Mouse (Mus musculus) embryonic facial prominence, embryonic 12.5 days (tissue): ENCODE results near the gene Arl8a. TPM values are rescaled to one million over a fixed set of nuclear protein-coding genes. Genes with fewer than 3 reads are reported as not detected.
A peak's percentile ranks its signal among the peaks of the same experiment; 100 is the strongest.

Experiments
- ATAC-seq: fragments of 200-750 bp; cut with Nextera tagmentation; 2 replicates; pipeline ENCODE4 v1.8.0; 2017; ENCODE audit not compliant: insufficient number of reproducible peaks, insufficient read depth, low FRiP score, low TSS enrichment
- H3K27ac ChIP-seq: fragments of 300-500 bp; sonication (generic); 2 replicates; pipeline ENCODE4 v1.5.1; 2016; ENCODE audit warnings: mild to moderate bottlenecking
- H3K27me3 ChIP-seq: fragments of 300-500 bp; sonication (generic); 2 replicates; pipeline ENCODE4 v1.6.1; 2016; ENCODE audit warnings: mild to moderate bottlenecking, moderate library complexity
- H3K36me3 ChIP-seq: fragments of 300-500 bp; sonication (generic); 2 replicates; pipeline ENCODE4 v1.6.1; 2016; ENCODE audit warnings: mild to moderate bottlenecking
- H3K4me1 ChIP-seq: fragments of 300-500 bp; sonication (generic); 2 replicates; pipeline ENCODE4 v1.6.1; 2016
- H3K4me2 ChIP-seq: fragments of 300-500 bp; sonication (generic); replicated peaks from 2 replicates; pipeline ENCODE4 v1.6.1; 2016; ENCODE audit warnings: mild to moderate bottlenecking, moderate library complexity
- H3K4me3 ChIP-seq: fragments of 300-500 bp; sonication (generic); 2 replicates; pipeline ENCODE4 v1.5.1; 2016; ENCODE audit warnings: mild to moderate bottlenecking
- H3K9ac ChIP-seq: fragments of 300-500 bp; sonication (generic); 2 replicates; pipeline ENCODE4 v1.6.1; 2016; ENCODE audit warnings: mild to moderate bottlenecking, moderate library complexity
- H3K9me3 ChIP-seq: fragments of 300-500 bp; sonication (generic); 2 replicates; pipeline ENCODE4 v1.6.1; 2016; ENCODE audit warnings: mild to moderate bottlenecking, moderate library complexity
- WGBS: fragments of 180-500 bp; shearing (Covaris S2); methylation state at CpG from one replicate; pipeline ENCODE4 v1.1.7; 2016; 5-methylcytosine and 5-hydroxymethylcytosine counted together
- polyA plus RNA-seq: library from polyadenylated mRNA; unstranded; fragments of >200 nt; fragmentation: Nextera tagmentation; extraction: Ambion mirVana; gene quantifications from 2 replicates; pipeline ENCODE4 v1.2.1, GENCODE M21; 2016

The Arl8a gene
- polyA plus RNA-seq, 1 experiment from 2014 or later: 81.2 TPM

- Histone ChIP-seq H3K9ac (no peak overlapping the region), H3K9me3 (no peaks in the 10 kb centered on the region), H3K4me1 (peaks cover 15% of the 10 kb centered on the region; the same call in 1 of the 2 replicates), H3K36me3 (no peaks in the 10 kb centered on the region), H3K4me3 (no peak overlapping the region), H3K4me2 (no peak overlapping the region), H3K27me3 (no peaks in the 10 kb centered on the region), H3K27ac (no peak overlapping the region)
- ATAC-seq: no peak
- 85% methylated on average over 8 of the region's 8 CpGs for WGBS
These were observed 11.4 kb upstream of the Arl8a start for GRCm38 (mm10) chr1:135135111-135135787.

GRCm38 (mm10) chr1:135136500-135136899 is 10.1 kb upstream of the Arl8a start:
- Histone ChIP-seq H3K4me2 (no peak overlapping the region), H3K9me3 (no peaks in the 10 kb centered on the region), H3K27me3 (no peaks in the 10 kb centered on the region), H3K9ac (no peak overlapping the region), H3K4me1 (peaks cover 8% of the 10 kb centered on the region; the same call in 1 of the 2 replicates), H3K27ac (no peak overlapping the region), H3K36me3 (no peaks in the 10 kb centered on the region), H3K4me3 (no peak overlapping the region)
- WGBS: 17% methylated on average over 1 of the region's 1 CpGs
- ATAC-seq: no peak

DNA sequence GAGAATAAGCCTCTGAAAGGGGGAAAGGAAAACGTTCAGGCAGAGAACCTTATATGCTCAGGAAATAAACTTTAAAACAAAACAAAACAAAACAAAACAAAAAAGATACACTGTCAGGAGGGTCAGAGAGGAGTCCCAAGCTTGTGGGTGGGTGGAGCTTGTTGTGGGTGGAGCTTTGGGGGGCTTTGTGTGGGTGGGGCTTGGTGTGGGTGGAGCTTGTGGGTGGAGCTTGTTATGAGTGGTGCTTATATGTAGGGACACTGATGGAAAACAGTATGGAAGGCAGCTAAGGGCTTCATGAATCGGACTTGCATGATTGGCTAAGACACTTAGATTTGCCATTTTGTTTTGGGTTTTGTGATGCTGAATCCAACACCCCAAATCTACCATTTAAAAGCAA is 6.7 kb upstream of the Arl8a start:
- Histone ChIP-seq H3K9ac (no peak overlapping the region), H3K9me3 (no peaks in the 10 kb centered on the region), H3K27ac (no peak overlapping the region), H3K27me3 (peaks cover 8% of the 10 kb centered on the region; the same call in 1 of the 2 replicates), H3K4me3 (no peak overlapping the region), H3K36me3 (no peaks in the 10 kb centered on the region), H3K4me2 (no peak overlapping the region), H3K4me1 (no peaks in the 10 kb centered on the region)
- WGBS: 66% methylated on average over 2 of the region's 2 CpGs
- ATAC-seq: no peak

- no peak overlapping the region for H3K9ac ChIP-seq
- no peak overlapping the region for H3K4me2 ChIP-seq
- H3K4me1 ChIP-seq: peaks cover 8% of the 10 kb centered on the region
- H3K36me3 ChIP-seq: no peaks in the 10 kb centered on the region
- no peaks in the 10 kb centered on the region for H3K9me3 ChIP-seq
- no peak overlapping the region for H3K4me3 ChIP-seq
- WGBS: 65% methylated on average over 2 of the region's 2 CpGs
- no peak for ATAC-seq
- peaks cover 8% of the 10 kb centered on the region; the same call in 1 of the 2 replicates for H3K27me3 ChIP-seq
- H3K27ac ChIP-seq: no peak overlapping the region
These were observed 4.2 kb upstream of the Arl8a start for GRCm38 (mm10) chr1:135142452-135142851.

DNA sequence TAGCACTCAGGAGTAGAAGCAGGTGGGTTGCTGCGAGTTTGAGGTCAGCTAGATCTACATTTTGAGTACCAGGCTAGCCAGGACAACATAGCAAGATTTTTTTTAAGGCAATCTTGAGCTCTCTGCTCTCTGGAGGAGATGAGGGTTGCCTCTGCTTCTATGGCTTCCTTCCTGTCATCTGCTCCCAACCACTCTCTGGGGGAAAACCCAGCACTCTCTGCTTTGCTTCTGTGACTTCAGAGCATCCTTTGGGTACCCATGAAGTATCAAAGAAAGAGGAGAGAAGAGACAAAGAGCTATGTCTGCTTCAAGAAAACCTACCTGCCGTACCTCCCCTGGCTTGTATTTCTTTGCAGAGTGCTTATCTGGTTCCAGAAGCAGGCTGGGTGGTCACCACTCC is 2.7 kb upstream of the Arl8a start:
- no peak overlapping the region for H3K27ac ChIP-seq
- H3K4me2 ChIP-seq: no peak overlapping the region
- no peak overlapping the region for H3K9ac ChIP-seq
- 86% methylated on average over 2 of the region's 2 CpGs for WGBS
- H3K27me3 ChIP-seq: peaks cover 8% of the 10 kb centered on the region; the same call in 1 of the 2 replicates
- ATAC-seq: no peak
- no peak overlapping the region for H3K4me3 ChIP-seq
- peaks cover 20% of the 10 kb centered on the region for H3K4me1 ChIP-seq
- no peaks in the 10 kb centered on the region for H3K36me3 ChIP-seq
- H3K9me3 ChIP-seq: no peaks in the 10 kb centered on the region

DNA sequence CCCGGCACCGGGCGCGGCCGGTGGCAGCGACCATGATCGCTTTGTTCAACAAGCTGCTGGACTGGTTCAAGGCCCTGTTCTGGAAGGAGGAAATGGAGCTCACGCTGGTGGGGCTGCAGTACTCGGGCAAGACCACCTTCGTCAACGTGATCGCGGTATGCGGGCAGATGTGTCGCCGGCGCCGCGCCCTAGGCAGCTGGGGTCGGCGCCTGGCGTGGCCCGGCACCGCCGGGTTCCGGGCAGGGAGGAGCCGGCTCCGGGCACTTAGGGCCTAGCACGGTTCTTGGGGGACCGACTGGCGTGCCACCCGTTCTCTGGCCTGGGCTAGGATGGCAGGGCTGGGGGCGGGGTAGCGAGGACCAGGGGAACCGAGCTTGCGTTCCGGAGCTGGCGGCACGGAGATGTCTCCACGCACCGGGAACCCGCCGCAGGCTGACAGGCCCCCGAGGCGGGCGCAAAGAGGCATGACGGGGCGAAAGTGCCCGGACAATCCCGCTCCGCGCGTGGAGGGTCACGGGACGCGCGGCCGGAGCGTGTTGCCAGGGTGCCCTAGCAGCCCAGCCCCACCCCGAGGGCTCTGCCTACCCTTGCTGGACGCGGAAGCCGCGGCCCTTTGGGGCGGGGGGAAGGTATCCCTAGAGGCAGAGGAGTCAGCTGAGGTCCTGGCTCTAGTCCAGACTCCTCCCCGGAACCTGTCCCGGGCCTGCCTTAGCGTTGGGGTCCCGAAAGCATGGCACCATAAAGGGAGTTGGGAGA is 500 bp downstream of the Arl8a start:
- Histone ChIP-seq H3K4me2 (peak overlapping the region; percentile 85), H3K9ac (peak overlapping the region; percentile 96), H3K4me1 (peaks cover 22% of the 10 kb centered on the region), H3K27me3 (peaks cover 5% of the 10 kb centered on the region; the same call in 1 of the 2 replicates), H3K4me3 (peak overlapping the region; percentile 97), H3K27ac (peak overlapping the region; percentile 92), H3K9me3 (no peaks in the 10 kb centered on the region), H3K36me3 (0 out of 2 replicates have a peak, but pooled peaks cover under 1% of the 10 kb centered on the region)
- WGBS: under 1% methylated on average over 69 of the region's 69 CpGs
- peak; percentile 55 for ATAC-seq

- peak; percentile 7; the same call in 1 of the 2 replicates for ATAC-seq
- Histone ChIP-seq H3K27ac (peak overlapping the region; percentile 92), H3K4me3 (peak overlapping the region; percentile 97), H3K36me3 (0 out of 2 replicates have a peak, but pooled peaks cover 6% of the 10 kb centered on the region), H3K4me1 (peaks cover 26% of the 10 kb centered on the region), H3K9ac (peak overlapping the region; percentile 96), H3K27me3 (peaks cover 5% of the 10 kb centered on the region; the same call in 1 of the 2 replicates), H3K9me3 (no peaks in the 10 kb centered on the region), H3K4me2 (peak overlapping the region; percentile 85)
- WGBS: under 1% methylated on average over 7 of the region's 7 CpGs
These were observed 1.1 kb downstream of the Arl8a start for GRCm38 (mm10) chr1:135147702-135148058.

DNA sequence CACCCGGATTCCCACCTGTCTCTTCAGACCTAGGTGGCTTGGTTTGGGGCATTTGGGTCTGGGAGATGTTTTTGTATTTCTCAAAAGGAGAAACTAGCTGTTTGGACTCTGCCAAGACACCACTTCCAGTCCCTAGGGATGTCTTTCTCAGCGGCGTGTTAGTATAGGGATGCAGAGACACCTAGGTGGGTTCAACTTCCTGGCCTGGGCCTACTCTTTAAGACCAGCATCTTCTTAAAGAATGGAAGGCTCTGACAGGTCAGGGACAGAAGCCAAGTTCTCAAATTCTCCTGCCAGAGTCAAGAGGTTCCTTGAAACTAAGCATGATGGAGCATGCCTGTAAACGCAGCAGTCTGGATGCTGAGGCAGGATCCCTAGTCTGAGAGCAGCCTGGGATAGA is 1.9 kb downstream of the Arl8a start:
- H3K36me3 ChIP-seq: 0 out of 2 replicates have a peak, but pooled peaks cover 7% of the 10 kb centered on the region
- H3K27ac ChIP-seq: no peak overlapping the region
- WGBS: 67% methylated on average over 4 of the region's 4 CpGs
- H3K4me2 ChIP-seq: peak overlapping the region; percentile 85
- H3K27me3 ChIP-seq: no peaks in the 10 kb centered on the region
- H3K9me3 ChIP-seq: no peaks in the 10 kb centered on the region
- H3K4me3 ChIP-seq: peak overlapping the region; percentile 97
- peak overlapping the region; percentile 96; the same call in 1 of the 2 replicates for H3K9ac ChIP-seq
- no peak for ATAC-seq
- H3K4me1 ChIP-seq: peaks cover 26% of the 10 kb centered on the region

- Histone ChIP-seq H3K9me3 (no peaks in the 10 kb centered on the region), H3K27me3 (no peaks in the 10 kb centered on the region), H3K4me3 (no peak overlapping the region), H3K4me2 (peak overlapping the region; percentile 85; the same call in 1 of the 2 replicates), H3K36me3 (0 out of 2 replicates have a peak, but pooled peaks cover 7% of the 10 kb centered on the region), H3K27ac (0 out of 2 replicates have a peak overlapping the region, but pooled peaks have one; percentile 18), H3K4me1 (peaks cover 29% of the 10 kb centered on the region), H3K9ac (no peak overlapping the region)
- ATAC-seq: no peak
- 68% methylated on average over 5 of the region's 5 CpGs for WGBS
These were observed 2.4 kb downstream of the Arl8a start for GRCm38 (mm10) chr1:135148996-135149395.

- Histone ChIP-seq H3K36me3 (peaks cover 29% of the 10 kb centered on the region), H3K27me3 (no peaks in the 10 kb centered on the region), H3K4me1 (peaks cover 25% of the 10 kb centered on the region), H3K4me3 (peak overlapping the region; percentile 7), H3K9me3 (no peaks in the 10 kb centered on the region), H3K4me2 (peak overlapping the region; percentile 40), H3K9ac (peak overlapping the region; percentile 41), H3K27ac (peak overlapping the region; percentile 82)
- 0 out of 2 replicates have a peak, but pooled peaks have one; percentile 7 for ATAC-seq
- WGBS: 15% methylated on average over 12 of the region's 13 CpGs
These were observed 7.4 kb downstream of the Arl8a start for GRCm38 (mm10) chr1:135154011-135154410.

GRCm38 (mm10) chr1:135154411-135154959 is 7.9 kb downstream of the Arl8a start:
- peak overlapping the region; percentile 41 for H3K9ac ChIP-seq
- H3K27ac ChIP-seq: peak overlapping the region; percentile 82
- H3K27me3 ChIP-seq: no peaks in the 10 kb centered on the region
- H3K36me3 ChIP-seq: peaks cover 29% of the 10 kb centered on the region
- peak; percentile 38; the same call in 1 of the 2 replicates for ATAC-seq
- H3K9me3 ChIP-seq: no peaks in the 10 kb centered on the region
- 3% methylated on average over 14 of the region's 14 CpGs for WGBS
- peak overlapping the region; percentile 40 for H3K4me2 ChIP-seq
- H3K4me1 ChIP-seq: peaks cover 27% of the 10 kb centered on the region
- peak overlapping the region; percentile 7 for H3K4me3 ChIP-seq
